In the genomic region with DNA sequence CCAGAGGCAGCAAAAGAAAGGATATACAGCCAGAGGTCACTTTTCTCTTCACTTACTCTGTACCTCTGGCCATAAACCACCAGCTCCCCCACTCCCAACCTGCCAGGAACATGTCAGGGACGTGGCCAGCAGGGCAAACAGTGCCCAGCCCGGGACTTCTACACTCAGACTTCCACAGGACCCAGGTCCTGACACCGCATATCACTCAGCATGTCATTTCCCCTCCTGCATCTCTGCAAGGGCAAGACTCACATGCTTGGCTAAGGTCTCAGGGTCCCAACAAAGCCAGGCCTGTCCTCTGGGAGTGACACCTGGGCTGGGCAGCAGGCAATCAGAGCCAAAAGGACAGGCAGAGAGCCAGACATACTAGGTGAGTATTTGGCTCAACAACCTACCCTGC, we compare ENCODE assay signal across 16 mouse cellular contexts. TPM values are rescaled to one million over a fixed set of nuclear protein-coding genes. Genes with fewer than 3 reads are reported as not detected.
DNase-seq lines count a peak whose midpoint lies in the region; ATAC-seq and TF ChIP-seq lines count a peak whose summit lies in the region.
"Had no signal": no experiment of that assay in that cellular context is flagged by ENCODE, and none has a peak within 500 bp of the region (broad histone marks: within the 10 kb centered on the region; RNA-seq: fewer than 3 reads in every experiment).

No protein-coding gene starts in this region.

- H3K9ac ChIP-seq in heart, adult 2 months (ENCODE audit: low read depth, low read length): no peak overlapping the region
- H3K9ac ChIP-seq in kidney, postnatal 0 days (ENCODE audit: low read depth, low read length): 0 out of 2 replicates have a peak overlapping the region, but pooled peaks have one; percentile 23
- 0 out of 2 replicates have a peak overlapping the region, but pooled peaks have one; percentile 13 for H3K9ac ChIP-seq in heart, postnatal 0 days (replicated peaks; ENCODE audit: low read depth, low read length)
- no peak overlapping the region for H3K9ac ChIP-seq in liver, embryonic 12.5 days

- TF ChIP-seq CTCF in heart, adult 2 months (IDR thresholded peaks at IDR 0.05): no peak
- no peak for TF ChIP-seq CTCF in kidney, postnatal 0 days (IDR thresholded peaks at IDR 0.05; ENCODE audit: low read depth)
- no peak for TF ChIP-seq CTCF in heart, postnatal 0 days (IDR thresholded peaks at IDR 0.05; ENCODE audit: low read depth)

- TF ChIP-seq EP300 in heart, adult 2 months (IDR thresholded peaks at IDR 0.05; ENCODE audit: insufficient read depth, low read depth, low read length): peak; percentile 49; the same call in 1 of the 2 replicates
- no peak for TF ChIP-seq EP300 in heart, postnatal 0 days (IDR thresholded peaks at IDR 0.05; ENCODE audit: low read depth)

- no peaks in the 10 kb centered on the region for H3K9me3 ChIP-seq in kidney, postnatal 0 days (replicated peaks; ENCODE audit: low read length)
- no peaks in the 10 kb centered on the region for H3K9me3 ChIP-seq in heart, postnatal 0 days (replicated peaks; ENCODE audit: control insufficient read depth, low read length)
- no peaks in the 10 kb centered on the region for H3K9me3 ChIP-seq in limb, embryonic 10.5 days (replicated peaks)
- H3K9me3 ChIP-seq in liver, embryonic 12.5 days (replicated peaks): no peaks in the 10 kb centered on the region

- intact Hi-C loops in heart, adult 2 months (cut with DNase I): no loop called here
- intact Hi-C loops in heart, postnatal 10 days (cut with DNase I): no loop called here

- no peak overlapping the region for H3K4me2 ChIP-seq in kidney, postnatal 0 days (ENCODE audit: low read length)
- no peak overlapping the region for H3K4me2 ChIP-seq in heart, postnatal 0 days (ENCODE audit: low read depth, low read length)
- no peak overlapping the region for H3K4me2 ChIP-seq in liver, embryonic 12.5 days
- H3K4me2 ChIP-seq: liver, embryonic 11.5 days had no signal

- peak in 1 of 2 experiments; percentile 60 for DNase-seq in heart, adult 2 months
- DNase-seq in heart, postnatal 10 days: no peak
- DNase-seq in kidney, postnatal 0 days (ENCODE audit: low spot score): no peak
- DNase-seq in kidney, adult 11 months: no peak
- no peak for DNase-seq in heart, postnatal 0 days (ENCODE audit: low spot score)
- DNase-seq in limb, embryonic 10.5 days (ENCODE audit: low spot score): no peak
- DNase-seq: adrenal gland, postnatal 25 days; cerebellum, postnatal 10 days; retina, postnatal 1 day; thymus, adult 2 months had no signal

- H3K4me3 ChIP-seq in heart, adult 2 months: no peak overlapping the region
- no peak overlapping the region for H3K4me3 ChIP-seq in kidney, postnatal 0 days (replicated peaks; ENCODE audit: low read depth, low read length)
- H3K4me3 ChIP-seq in heart, postnatal 0 days (ENCODE audit: low read depth, low read length): no peak overlapping the region
- H3K4me3 ChIP-seq in limb, embryonic 10.5 days: no peak overlapping the region
- H3K4me3 ChIP-seq in liver, embryonic 12.5 days: no peak overlapping the region

- peaks cover 12% of the 10 kb centered on the region; the same call in 1 of the 2 replicates for H3K4me1 ChIP-seq in heart, adult 2 months (ENCODE audit: control insufficient read depth, insufficient read depth, low read length)
- peaks cover 15% of the 10 kb centered on the region for H3K4me1 ChIP-seq in kidney, postnatal 0 days (replicated peaks; ENCODE audit: insufficient read depth, low read length)
- peaks cover 25% of the 10 kb centered on the region for H3K4me1 ChIP-seq in heart, postnatal 0 days (ENCODE audit: control insufficient read depth, insufficient read depth)
- H3K4me1 ChIP-seq in limb, embryonic 10.5 days: peaks cover 39% of the 10 kb centered on the region
- peaks cover 9% of the 10 kb centered on the region; the same call in 1 of the 2 replicates for H3K4me1 ChIP-seq in liver, embryonic 12.5 days

- no peak for ATAC-seq in kidney, postnatal 0 days (replicated peaks; ENCODE audit: low FRiP score, low read depth)
- ATAC-seq in heart, postnatal 0 days (ENCODE audit: insufficient read depth, low read depth): no peak
- ATAC-seq in liver, embryonic 12.5 days: no peak
- ATAC-seq: CD4-positive, CD25-positive, alpha-beta regulatory T cell, adult 4 months; inflammation-experienced regulatory T-cells, adult 6 months had no signal

- WGBS in heart, adult 2 months: 41% methylated on average over 3 of the region's 3 CpGs
- 37% methylated on average over 3 of the region's 3 CpGs for WGBS in kidney, postnatal 0 days
- 29% methylated on average over 3 of the region's 3 CpGs for WGBS in heart, postnatal 0 days
- WGBS in limb, embryonic 10.5 days: 47% methylated on average over 3 of the region's 3 CpGs
- WGBS in liver, embryonic 12.5 days (ENCODE audit: insufficient replicate concordance): 39% methylated on average over 3 of the region's 3 CpGs

- no peaks in the 10 kb centered on the region for H3K36me3 ChIP-seq in heart, adult 2 months (ENCODE audit: control insufficient read depth, insufficient read depth, low read length)
- no peaks in the 10 kb centered on the region for H3K36me3 ChIP-seq in kidney, postnatal 0 days (ENCODE audit: insufficient read depth, low read length)
- no peaks in the 10 kb centered on the region for H3K36me3 ChIP-seq in heart, postnatal 0 days (replicated peaks; ENCODE audit: control insufficient read depth, insufficient read depth, low read length)
- H3K36me3 ChIP-seq in limb, embryonic 10.5 days: no peaks in the 10 kb centered on the region
- no peaks in the 10 kb centered on the region for H3K36me3 ChIP-seq in liver, embryonic 12.5 days

- no peak for TF ChIP-seq POLR2A in heart, adult 2 months (IDR thresholded peaks at IDR 0.05; ENCODE audit: insufficient read depth, low read depth, low read length)

- no peaks in the 10 kb centered on the region for H3K79me2 ChIP-seq in heart, adult 2 months (replicated peaks; ENCODE audit: control insufficient read depth, insufficient read depth, low read length)

- H3K27me3 ChIP-seq in heart, adult 2 months (ENCODE audit: control insufficient read depth, insufficient read depth, low read length): no peaks in the 10 kb centered on the region; the same call in 1 of the 2 replicates
- no peaks in the 10 kb centered on the region for H3K27me3 ChIP-seq in kidney, postnatal 0 days (ENCODE audit: insufficient read depth, low read length)
- H3K27me3 ChIP-seq in heart, postnatal 0 days (ENCODE audit: control insufficient read depth, insufficient read depth, low read length): no peaks in the 10 kb centered on the region
- H3K27me3 ChIP-seq in limb, embryonic 10.5 days (ENCODE audit: low read depth, poor library complexity, severe bottlenecking): peaks cover 18% of the 10 kb centered on the region; the same call in 1 of the 2 replicates
- H3K27me3 ChIP-seq in liver, embryonic 12.5 days (replicated peaks): peaks cover 49% of the 10 kb centered on the region

- peak overlapping the region; percentile 39 for H3K27ac ChIP-seq in heart, adult 2 months
- H3K27ac ChIP-seq in kidney, postnatal 0 days: 0 out of 2 replicates have a peak overlapping the region, but pooled peaks have one; percentile 19
- peak overlapping the region; percentile 65 for H3K27ac ChIP-seq in heart, postnatal 0 days (ENCODE audit: low read depth)
- H3K27ac ChIP-seq in limb, embryonic 10.5 days: peak overlapping the region; percentile 42; the same call in 1 of the 2 replicates
- H3K27ac ChIP-seq in liver, embryonic 12.5 days: no peak overlapping the region

RNA-seq across cellular contexts. Expression of a gene that starts 11.2 kb away (rescaled TPM):
- 100 to 1,000 TPM; 629 to 748 TPM for total RNA-seq in heart, adult 2 months (2021)
- polyA plus RNA-seq in heart, adult 2 months (2012; rRNA removed): 329 and 365 TPM in 2 replicates
- 100 to 1,000 TPM; 532 to 688 TPM for total RNA-seq in heart, postnatal 10 days (2021)
- polyA plus RNA-seq in kidney, postnatal 0 days (2015; fragmentation: Nextera tagmentation; extraction: Ambion mirVana): 65.4 and 71.8 TPM in 2 replicates
- total RNA-seq in heart, postnatal 0 days (2014; rRNA removed; ENCODE audit: low replicate concordance): 458 and 512 TPM in 2 replicates
- polyA plus RNA-seq in heart, postnatal 0 days (2015; fragmentation: Nextera tagmentation; extraction: Ambion mirVana): 108 and 125 TPM in 2 replicates
- polyA plus RNA-seq in limb, embryonic 10.5 days (2016; fragmentation: Nextera tagmentation; extraction: Ambion mirVana): 38.6 and 46.7 TPM in 2 replicates
- 13.1 and 16.1 TPM in 2 replicates for polyA plus RNA-seq in liver, embryonic 12.5 days (2016; fragmentation: Nextera tagmentation; extraction: Ambion mirVana)
- total RNA-seq: MEL had no signal

RNA-seq across cellular contexts. Expression of a gene that starts 12.3 kb away (rescaled TPM):
- 1 to 10 TPM; 1.1 to 1.2 TPM for total RNA-seq in heart, adult 2 months (2021)
- polyA plus RNA-seq in heart, adult 2 months (2012; rRNA removed): 0.59 and 1.0 TPM in 2 replicates
- total RNA-seq in heart, postnatal 10 days (2021): 1 to 10 TPM; 1.2 to 1.5 TPM
- polyA plus RNA-seq in kidney, postnatal 0 days (2015; fragmentation: Nextera tagmentation; extraction: Ambion mirVana): 0.07 and 0.18 TPM in 2 replicates
- total RNA-seq in heart, postnatal 0 days (2014; rRNA removed; ENCODE audit: low replicate concordance): 0.58 TPM in 1 of 2 replicates, not detected in the other
- polyA plus RNA-seq in heart, postnatal 0 days (2015; fragmentation: Nextera tagmentation; extraction: Ambion mirVana): 0.37 and 0.52 TPM in 2 replicates
- 0.08 and 0.13 TPM in 2 replicates for polyA plus RNA-seq in limb, embryonic 10.5 days (2016; fragmentation: Nextera tagmentation; extraction: Ambion mirVana)
- 0.16 and 0.20 TPM in 2 replicates for polyA plus RNA-seq in liver, embryonic 12.5 days (2016; fragmentation: Nextera tagmentation; extraction: Ambion mirVana)
- polyA plus RNA-seq: CD4-positive, CD25-positive, alpha-beta regulatory T cell, adult 4 months; inflammation-experienced regulatory T-cells, adult 6 months had no signal

RNA-seq across cellular contexts. Expression of a gene that starts 40.7 kb away (rescaled TPM):
- total RNA-seq in heart, adult 2 months (2021): under 1 TPM; 0.14 to 0.52 TPM
- polyA plus RNA-seq in heart, adult 2 months (2012; rRNA removed): 0.82 and 1.3 TPM in 2 replicates
- under 1 TPM; 0.14 to 0.17 TPM for total RNA-seq in heart, postnatal 10 days (2021)
- 0.30 and 0.51 TPM in 2 replicates for polyA plus RNA-seq in kidney, postnatal 0 days (2015; fragmentation: Nextera tagmentation; extraction: Ambion mirVana)
- not detected in 2 replicates for total RNA-seq in heart, postnatal 0 days (2014; rRNA removed; ENCODE audit: low replicate concordance)
- polyA plus RNA-seq in heart, postnatal 0 days (2015; fragmentation: Nextera tagmentation; extraction: Ambion mirVana): 0.08 and 0.15 TPM in 2 replicates
- 0.06 and 0.19 TPM in 2 replicates for polyA plus RNA-seq in limb, embryonic 10.5 days (2016; fragmentation: Nextera tagmentation; extraction: Ambion mirVana)
- 0.65 and 0.97 TPM in 2 replicates for polyA plus RNA-seq in liver, embryonic 12.5 days (2016; fragmentation: Nextera tagmentation; extraction: Ambion mirVana)
- total RNA-seq: adrenal gland, postnatal 25 days; layer of hippocampus, postnatal 14 days had no signal
- polyA plus RNA-seq: CD4-positive, CD25-positive, alpha-beta regulatory T cell, adult 4 months had no signal

Comparison
In these comparisons a context has a peak if more than half of its experiments do, and no peak if none do; other contexts are left out.
1. H3K9ac ChIP-seq: peak in kidney, postnatal 0 days (single experiment) and heart, postnatal 0 days (single experiment); none in heart, adult 2 months (single experiment) and liver, embryonic 12.5 days (single experiment).